Mouse (Mus musculus) layer of hippocampus, postnatal 25 days (tissue): ENCODE measurements around the gene Lce3d. TPM values are rescaled to one million over a fixed set of nuclear protein-coding genes. Genes with fewer than 3 reads are reported as not detected.

ENCODE experiments used
- DNase-seq, 2 experiments: peaks; one replicate each; pipeline ENCODE4 v3.0.0; 2022; ENCODE audit warnings: mixed read lengths in 2 of 2, low spot score in 1 of 2; ENCODE audit errors: extremely low spot score in 1 of 2
- total RNA-seq, 2 experiments: library from RNA; stranded (reverse); gene quantifications; 2 replicates each; pipeline ENCODE4 v1.2.3; 2021

The Lce3d gene
- total RNA-seq, result not detected

GRCm38 (mm10) chr3:92957090-92957489, at the start of gene Lce3d:
Gene Lce3d (plus strand): TSS chr3:92957390.
- no peak for DNase-seq

GRCm38 (mm10) chr3:92907571-92907970, 49.6 kb upstream of the Lce3d start:
- peak in 1 of 2 experiments; percentile 28 for DNase-seq

GRCm38 (mm10) chr3:92920364-92920763, 36.8 kb upstream of the Lce3d start:
- DNase-seq, result peak in 1 of 2 experiments; percentile 43

GRCm38 (mm10) chr3:92926130-92926529, 31.1 kb upstream of the Lce3d start, which contains the start of gene Lce3a:
Gene Lce3a (minus strand): TSS chr3:92926230.
- DNase-seq, result no peak

GRCm38 (mm10) chr3:92932679-92933078, 24.5 kb upstream of the Lce3d start, which contains the start of gene Lce3b:
Gene Lce3b (plus strand): TSS chr3:92932979.
- DNase-seq, result no peak

- no peak for DNase-seq
Observed at GRCm38 (mm10) chr3:92944186-92944585, 13.0 kb upstream of the Lce3d start, which contains the start of gene Lce3c. Gene Lce3c (plus strand): TSS chr3:92944486.

- no peak for DNase-seq
Observed at GRCm38 (mm10) chr3:92966761-92967160, 9.6 kb downstream of the Lce3d start, which contains the start of gene Lce3e. Gene Lce3e (plus strand): TSS chr3:92967061.

- no peak for DNase-seq
Observed at GRCm38 (mm10) chr3:92978484-92978883, 21.3 kb downstream of the Lce3d start.

GRCm38 (mm10) chr3:92991926-92992325, 34.7 kb downstream of the Lce3d start, which contains the start of gene Lce3f:
Gene Lce3f (plus strand): TSS chr3:92992226.
- no peak for DNase-seq

GRCm38 (mm10) chr3:92998691-92999090, 41.5 kb downstream of the Lce3d start:
- peak; percentile 56 to 74 for DNase-seq

GRCm38 (mm10) chr3:93000621-93001020, 43.4 kb downstream of the Lce3d start:
- DNase-seq, result no peak

GRCm38 (mm10) chr3:93002843-93003242, 45.7 kb downstream of the Lce3d start:
- no peak for DNase-seq

Other genes with a start within 250 kb of the Lce3d start
- not detected for gene Lce1e, start 248.3 kb upstream of the Lce3d start, total RNA-seq
- not detected for gene Lce1f, start 237.0 kb upstream of the Lce3d start, total RNA-seq
- gene Gm38119, start 218.3 kb upstream of the Lce3d start, total RNA-seq, result not detected
- not detected for gene Lce1g, start 205.1 kb upstream of the Lce3d start, total RNA-seq
- gene Lce1h, start 192.3 kb upstream of the Lce3d start, total RNA-seq, result not detected
- not detected for gene Lce1i, start 178.5 kb upstream of the Lce3d start, total RNA-seq
- not detected for gene Lce1j, start 166.9 kb upstream of the Lce3d start, total RNA-seq
- not detected for gene Lce1k, start 149.5 kb upstream of the Lce3d start, total RNA-seq
- not detected for gene Kprp, start 130.1 kb upstream of the Lce3d start, total RNA-seq
- gene Lce1l, start 106.1 kb upstream of the Lce3d start, total RNA-seq, result not detected
- not detected for gene 2310050C09Rik, start 87.2 kb upstream of the Lce3d start, total RNA-seq
- not detected for gene Lce3a, start 31.2 kb upstream of the Lce3d start, total RNA-seq
- not detected for gene Lce3b, start 24.4 kb upstream of the Lce3d start, total RNA-seq
- gene Lce3c, start 12.9 kb upstream of the Lce3d start, total RNA-seq, result not detected
- not detected for gene Lce3e, start 9.7 kb downstream of the Lce3d start, total RNA-seq
- not detected for gene Lce3f, start 34.8 kb downstream of the Lce3d start, total RNA-seq
- not detected for gene Crct1, start 58.3 kb downstream of the Lce3d start, total RNA-seq
- gene Lce1m, start 61.7 kb downstream of the Lce3d start, total RNA-seq, result not detected
- not detected for gene Gm4858, start 111.4 kb downstream of the Lce3d start, total RNA-seq
- gene Crnn, start 187.4 kb downstream of the Lce3d start, total RNA-seq, result not detected
- gene Flg2, start 239.9 kb downstream of the Lce3d start, total RNA-seq, result not detected